Mouse (Mus musculus) CH12.LX (cell line): Measurements from ENCODE around the gene Med19. TPM values are rescaled to one million over a fixed set of nuclear protein-coding genes. Genes with fewer than 3 reads are reported as not detected.
A peak's percentile ranks its signal among the peaks of the same experiment; 100 is the strongest.

Experiments used
- DNase-seq: peaks from one replicate; pipeline ENCODE4 v3.0.0-alpha.2; 2013; ENCODE audit errors: extremely low read depth
- H3K27ac ChIP-seq: 2 replicates; pipeline ENCODE4 v1.5.1; 2012; ENCODE audit warnings: low read depth, mild to moderate bottlenecking, control low read depth, moderate library complexity; ENCODE audit not compliant: insufficient read depth
- H3K27me3 ChIP-seq: replicated peaks from 2 replicates; pipeline ENCODE3; 2012; ENCODE audit warnings: inconsistent platforms
- H3K36me3 ChIP-seq, 2 experiments: replicated peaks in 1 of 2; 2 replicates each; pipeline versions ENCODE3 to v1.6.1; 2012; ENCODE audit warnings: inconsistent platforms in 1 of 2, low read length in 1 of 2, mild to moderate bottlenecking in 1 of 2, mixed read lengths in 1 of 2, moderate library complexity in 1 of 2; ENCODE audit not compliant: control insufficient read depth in 1 of 2, insufficient read depth in 1 of 2
- H3K4me1 ChIP-seq, 2 experiments: 2 replicates each; pipeline ENCODE4 v1.6.1; 2012; ENCODE audit warnings: inconsistent platforms in 1 of 2, moderate library complexity in 1 of 2; ENCODE audit not compliant: insufficient read depth in 2 of 2, control insufficient read depth in 1 of 2
- H3K4me2 ChIP-seq: 2 replicates; pipeline ENCODE4 v1.6.1; 2012; ENCODE audit warnings: low read depth, mild to moderate bottlenecking, control low read depth; ENCODE audit not compliant: poor library complexity, insufficient read depth, severe bottlenecking
- H3K4me3 ChIP-seq, 3 experiments: fragments of 150-350 bp in 1 of 3; sonication (generic) in 1 of 3; replicated peaks in 1 of 3; 2 replicates each; pipeline versions ENCODE3 to v1.5.1; 2011 to 2012; ENCODE audit warnings: low read depth in 2 of 3, low read length in 2 of 3, mild to moderate bottlenecking in 2 of 3, moderate library complexity in 2 of 3, control low read depth in 1 of 3, improper control_type of control experiment in 1 of 3, inconsistent platforms in 1 of 3, mixed read lengths in 1 of 3; ENCODE audit not compliant: poor library complexity in 1 of 3
- H3K79me2 ChIP-seq: replicated peaks from 2 replicates; pipeline ENCODE4 v1.6.1; 2012; ENCODE audit warnings: mild to moderate bottlenecking, moderate library complexity; ENCODE audit not compliant: control insufficient read depth, poor library complexity, insufficient read depth, severe bottlenecking; ENCODE audit errors: extremely low read depth
- H3K9ac ChIP-seq: 2 replicates; pipeline ENCODE4 v1.6.1; 2012; ENCODE audit warnings: low read depth, mild to moderate bottlenecking, control low read depth, moderate library complexity; ENCODE audit not compliant: insufficient read depth
- H3K9me3 ChIP-seq: replicated peaks from 2 replicates; pipeline ENCODE3; 2012; ENCODE audit warnings: low read length, inconsistent platforms, mixed read lengths
- BHLHE40 ChIP-seq: IDR thresholded peaks from 2 replicates; pipeline ENCODE4 v1.6.1; 2011; ENCODE audit warnings: mild to moderate bottlenecking, low read depth, low read length, improper control_type of control experiment
- CHD2 ChIP-seq: IDR thresholded peaks from 2 replicates; pipeline ENCODE4 v1.6.1; 2011; ENCODE audit warnings: low read length, improper control_type of control experiment
- CTCF ChIP-seq, 2 experiments: IDR thresholded peaks in 1 of 2; conservative IDR thresholded peaks in 1 of 2; 2 replicates each; pipeline ENCODE4 v1.5.1; 2011 to 2012; ENCODE audit warnings: low read depth in 2 of 2, low read length in 2 of 2, improper control_type of control experiment in 1 of 2, inconsistent platforms in 1 of 2, mild to moderate bottlenecking in 1 of 2, moderate library complexity in 1 of 2
- ELF1 ChIP-seq: IDR thresholded peaks from 2 replicates; pipeline ENCODE4 v1.6.1; 2014; ENCODE audit warnings: low read depth, mild to moderate bottlenecking, inconsistent platforms, low read length, improper control_type of control experiment
- GABPA ChIP-seq: IDR thresholded peaks from 2 replicates; pipeline ENCODE4 v1.6.1; 2012; ENCODE audit warnings: low read depth, low read length, improper control_type of control experiment, inconsistent platforms; ENCODE audit not compliant: insufficient replicate concordance
- HCFC1 ChIP-seq: IDR thresholded peaks from 2 replicates; pipeline ENCODE4 v1.6.1; 2012; ENCODE audit warnings: low read depth, mild to moderate bottlenecking, inconsistent platforms, low read length, improper control_type of control experiment
- IRF4 ChIP-seq: IDR thresholded peaks from 2 replicates; pipeline ENCODE4 v1.6.1; 2014; ENCODE audit warnings: low read depth, mild to moderate bottlenecking, inconsistent platforms, low read length, improper control_type of control experiment
- JUN ChIP-seq: IDR thresholded peaks from 2 replicates; pipeline ENCODE4 v1.6.1; 2011; ENCODE audit warnings: low read depth, mild to moderate bottlenecking, low read length, improper control_type of control experiment, moderate library complexity; ENCODE audit not compliant: insufficient read depth
- KAT2A ChIP-seq: IDR thresholded peaks from 2 replicates; pipeline ENCODE4 v1.6.1; 2012; ENCODE audit warnings: low read length, improper control_type of control experiment, inconsistent platforms; ENCODE audit not compliant: insufficient replicate concordance
- MAFK ChIP-seq: IDR thresholded peaks from 2 replicates; pipeline ENCODE4 v1.6.1; 2011; ENCODE audit warnings: low read length, improper control_type of control experiment; ENCODE audit not compliant: insufficient replicate concordance
- MAX ChIP-seq: IDR thresholded peaks from 2 replicates; pipeline ENCODE4 v1.6.1; 2011; ENCODE audit warnings: low read length, improper control_type of control experiment
- MAZ ChIP-seq: IDR thresholded peaks from 2 replicates; pipeline ENCODE4 v1.6.1; 2012; ENCODE audit warnings: low read depth, mild to moderate bottlenecking, inconsistent platforms, low read length, improper control_type of control experiment, moderate library complexity
- MEF2A ChIP-seq: IDR thresholded peaks from 2 replicates; pipeline ENCODE4 v1.6.1; 2014; ENCODE audit warnings: low read depth, mild to moderate bottlenecking, inconsistent platforms, low read length, improper control_type of control experiment, borderline replicate concordance
- MXI1 ChIP-seq: IDR thresholded peaks from 2 replicates; pipeline ENCODE4 v1.6.1; 2011; ENCODE audit warnings: mild to moderate bottlenecking, low read depth, low read length, improper control_type of control experiment
- MYC ChIP-seq: IDR thresholded peaks from 2 replicates; pipeline ENCODE4 v1.6.1; 2011; ENCODE audit warnings: low read depth, mild to moderate bottlenecking, improper control_type of control experiment, low read length
- NELFE ChIP-seq: IDR thresholded peaks from 2 replicates; pipeline ENCODE4 v1.6.1; 2011; ENCODE audit warnings: low read depth, low read length, improper control_type of control experiment
- NRF1 ChIP-seq: IDR thresholded peaks from 2 replicates; pipeline ENCODE4 v1.6.1; 2014; ENCODE audit warnings: low read depth, mild to moderate bottlenecking, inconsistent platforms, low read length, improper control_type of control experiment, moderate library complexity
- PAX5 ChIP-seq: IDR thresholded peaks from 2 replicates; pipeline ENCODE4 v1.6.1; 2012; ENCODE audit warnings: low read length, inconsistent platforms, mixed read lengths
- POLR2A ChIP-seq: IDR thresholded peaks from 2 replicates; pipeline ENCODE4 v1.6.1; 2011; ENCODE audit warnings: low read depth, mild to moderate bottlenecking, improper control_type of control experiment, low read length
- RAD21 ChIP-seq: IDR thresholded peaks from 2 replicates; pipeline ENCODE4 v1.6.1; 2011; ENCODE audit warnings: low read depth, mild to moderate bottlenecking, low read length, improper control_type of control experiment, moderate library complexity
- RCOR1 ChIP-seq: conservative IDR thresholded peaks from 2 replicates; pipeline ENCODE4 v1.6.1; 2012; ENCODE audit warnings: low read depth, mild to moderate bottlenecking, inconsistent platforms, low read length, improper control_type of control experiment
- SIN3A ChIP-seq: IDR thresholded peaks from 2 replicates; pipeline ENCODE4 v1.6.1; 2012; ENCODE audit warnings: low read length, improper control_type of control experiment, inconsistent platforms
- TBP ChIP-seq: conservative IDR thresholded peaks from 2 replicates; pipeline ENCODE4 v1.6.1; 2011; ENCODE audit warnings: low read depth, low read length, improper control_type of control experiment
- TCF12 ChIP-seq: IDR thresholded peaks from 2 replicates; pipeline ENCODE4 v1.6.1; 2014; ENCODE audit warnings: low read depth, mild to moderate bottlenecking, inconsistent platforms, low read length, improper control_type of control experiment
- UBTF ChIP-seq: IDR thresholded peaks from 2 replicates; pipeline ENCODE4 v1.6.1; 2012; ENCODE audit warnings: low read depth, mild to moderate bottlenecking, inconsistent platforms, low read length, improper control_type of control experiment, moderate library complexity
- USF1 ChIP-seq: IDR thresholded peaks from 2 replicates; pipeline ENCODE4 v1.6.1; 2014; ENCODE audit warnings: low read depth, mild to moderate bottlenecking, inconsistent platforms, low read length, improper control_type of control experiment
- USF2 ChIP-seq: conservative IDR thresholded peaks from 2 replicates; pipeline ENCODE4 v1.6.1; 2011; ENCODE audit warnings: low read depth, low read length, improper control_type of control experiment
- ZC3H11A ChIP-seq: IDR thresholded peaks from 2 replicates; pipeline ENCODE4 v1.6.1; 2012; ENCODE audit warnings: low read depth, mild to moderate bottlenecking, inconsistent platforms, low read length, improper control_type of control experiment
- ZMIZ1 ChIP-seq: IDR thresholded peaks from 2 replicates; pipeline ENCODE4 v1.6.1; 2012; ENCODE audit warnings: low read depth, mild to moderate bottlenecking, inconsistent platforms, low read length, improper control_type of control experiment
- dilution Hi-C: fragments of 300-500 bp; cut with MboI; formaldehyde crosslinking; loops from 2 replicates; pipeline ENCODE4 v1.14.3; 2020; ENCODE audit warnings: low sequenced_read_pairs; ENCODE audit not compliant: extremely low pct_unique_long_range_greater_than_20kb, extremely low pct_ligation_motif_present
- in situ Hi-C: fragments of 300-500 bp; cut with MboI; formaldehyde crosslinking; loops from 3 replicates; pipeline ENCODE4 v1.14.3; 2019; ENCODE audit warnings: low sequenced_read_pairs, low pct_ligation_motif_present, low pct_unique_long_range_greater_than_20kb, mixed read lengths
- polyA plus RNA-seq: library from polyadenylated mRNA; unstranded; fragments of >175 nt; gene quantifications from 2 replicates; pipeline ENCODE4 v1.2.1, GENCODE M21; 2012; ENCODE audit warnings: low read depth; ENCODE audit not compliant: insufficient read length
- total RNA-seq, 2 experiments: library from RNA; depleted of rRNA; stranded (reverse); fragments of 300-350 nt in 1 of 2; fragments of >200 nt in 1 of 2; gene quantifications; 2 replicates each; pipeline ENCODE4 v1.2.3; 2012 to 2014

The Med19 gene
- total and polyA plus RNA-seq, 3 experiments: 10.7 to 25.9 (median 23.1) TPM

DNA sequence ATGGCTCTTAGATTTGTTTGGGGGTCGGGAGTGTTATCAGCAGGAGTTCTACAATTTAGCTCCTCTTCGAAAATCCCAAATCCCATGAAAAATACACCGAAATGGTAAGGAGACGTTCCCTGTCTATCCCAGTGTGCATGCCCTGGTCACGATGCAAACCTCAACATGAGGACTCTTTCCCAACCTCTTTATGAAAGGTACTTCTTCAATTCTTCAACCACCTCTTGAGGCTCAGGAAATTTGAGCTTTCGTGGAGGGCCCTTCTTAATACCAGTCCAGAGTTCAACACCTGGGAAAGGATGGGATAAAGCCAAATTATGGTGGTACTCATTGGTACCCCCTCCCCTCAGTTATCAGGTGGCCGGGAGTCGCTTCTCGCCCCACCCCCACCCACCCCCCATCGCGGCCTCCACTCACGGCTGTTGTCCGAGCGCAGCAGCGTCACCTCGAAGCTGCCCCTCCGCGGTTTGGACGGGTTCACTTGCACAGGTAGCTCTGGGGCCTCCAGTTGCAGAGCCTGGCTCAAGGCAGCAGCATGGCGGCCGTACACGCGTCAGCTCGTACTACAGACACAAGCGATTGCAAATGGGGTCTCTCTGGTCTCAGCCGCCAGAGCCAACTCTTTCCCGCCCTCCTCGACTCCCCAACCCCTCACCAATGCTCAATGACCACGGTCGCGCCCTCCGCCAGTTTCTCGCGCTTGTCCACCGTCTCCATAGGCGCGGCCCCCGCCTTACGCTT, 8.2 kb upstream of the Med19 start:
- in situ Hi-C loops: loop anchor here (25.0 kb wide), 1 partner anchor 208 kb away; no protein-coding TSS in a partner anchor
- dilution Hi-C loops: no loop called here
- peak; percentile 37 for DNase-seq
- Histone ChIP-seq H3K27ac (peak overlapping the region; percentile 66), H3K9me3 (no peaks in the 10 kb centered on the region), H3K4me1 (peaks cover 4 to 11% of the 10 kb centered on the region in 2 experiments; a peak in 3 of 4 replicates), H3K36me3 (peaks cover 22 to 41% of the 10 kb centered on the region in 2 experiments), H3K4me2 (peak overlapping the region; percentile 91), H3K79me2 (peaks cover 2% of the 10 kb centered on the region), H3K9ac (peak overlapping the region; percentile 96), H3K4me3 (peak overlapping the region; percentile 86 to 97 (median 94)), H3K27me3 (no peaks in the 10 kb centered on the region)
- TF ChIP-seq MYC: 0 out of 2 replicates have a peak, but pooled peaks have one; percentile 28
- TF ChIP-seq NRF1: no peak
- TF ChIP-seq POLR2A: no peak
- TF ChIP-seq GABPA: no peak
- 0 out of 2 replicates have a peak, but pooled peaks have one; percentile 21 for TF ChIP-seq SIN3A
- TF ChIP-seq ELF1: no peak
- TF ChIP-seq PAX5: no peak
- no peak for TF ChIP-seq UBTF
- TF ChIP-seq IRF4: no peak
- TF ChIP-seq TCF12: no peak
- no peak for TF ChIP-seq HCFC1
- TF ChIP-seq CTCF (conservative IDR thresholded peaks at IDR 0.05 in 1 of 2, IDR thresholded peaks at IDR 0.05 in 1 of 2; ENCODE audit: low read depth in 2 of 2, low read length in 2 of 2): no peak
- TF ChIP-seq MAZ: no peak
- no peak for TF ChIP-seq BHLHE40
- TF ChIP-seq MEF2A: no peak
- no peak for TF ChIP-seq MXI1
- peak; percentile 6; the same call in 1 of the 2 replicates for TF ChIP-seq CHD2

DNA sequence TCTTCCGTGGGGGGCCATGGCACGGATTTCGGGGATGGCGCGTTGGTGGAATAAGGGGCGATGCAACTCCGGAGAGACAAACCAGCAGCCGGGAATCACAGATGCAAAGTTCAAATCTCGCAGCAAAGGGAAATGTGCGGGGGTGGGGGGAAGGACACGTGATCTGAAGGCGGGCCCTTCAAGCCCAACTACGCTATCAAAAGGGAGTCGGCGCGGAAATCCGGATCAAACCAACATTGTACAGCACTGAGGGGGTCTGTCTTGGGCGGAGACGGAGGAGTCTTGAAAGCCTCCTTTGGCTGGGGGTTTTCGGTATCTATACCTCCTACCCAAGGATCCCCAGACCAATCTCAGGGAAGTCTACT, 7.7 kb upstream of the Med19 start, which contains the start of gene Selenoh:
TSS of gene Selenoh (minus strand) at position 202 of the 365 bp plus-strand sequence.
- Histone ChIP-seq H3K79me2 (peaks cover 2% of the 10 kb centered on the region), H3K9me3 (no peaks in the 10 kb centered on the region), H3K4me1 (peaks cover 4 to 11% of the 10 kb centered on the region in 2 experiments; a peak in 3 of 4 replicates), H3K27me3 (no peaks in the 10 kb centered on the region), H3K4me2 (peak within 1 kb of the TSS; percentile 91), H3K36me3 (peaks cover 27 to 46% of the 10 kb centered on the region in 2 experiments), H3K4me3 (peak within 1 kb of the TSS; percentile 86 to 97 (median 94)), H3K9ac (peak within 1 kb of the TSS; percentile 96), H3K27ac (peak within 1 kb of the TSS; percentile 66)
- in situ Hi-C loops (loop anchor here (25.0 kb wide), 1 partner anchor 208 kb away; no protein-coding TSS in a partner anchor), dilution Hi-C loops (no loop called here)
- DNase-seq: peak; percentile 93
- TF ChIP-seq MEF2A (peak; percentile 48; the same call in 1 of the 2 replicates), SIN3A (peak; percentile 89), MAX (peak; percentile 96), GABPA (no peak), KAT2A (peak; percentile 79), CTCF (conservative IDR thresholded peaks at IDR 0.05 in 1 of 2, IDR thresholded peaks at IDR 0.05 in 1 of 2; ENCODE audit: low read depth in 2 of 2, low read length in 2 of 2) (no peak), TBP (peak; percentile 88), USF1 (peak; percentile 95), ZC3H11A (no peak), HCFC1 (peak; percentile 72), CHD2 (peak; percentile 93), BHLHE40 (peak; percentile 90), IRF4 (0 out of 2 replicates have a peak, but pooled peaks have one; percentile 42), USF2 (peak; percentile 88), MAFK (no peak), ZMIZ1 (peak; percentile 85), MYC (peak; percentile 56; the same call in 1 of the 2 replicates), UBTF (no peak), JUN (no peak), RAD21 (no peak), RCOR1 (0 out of 2 replicates have a peak, but pooled peaks have one; percentile 16), NELFE (peak; percentile 75)
